Mouse (Mus musculus) C2C12 (cell line): Measurements from ENCODE around the gene H2-T24.

Experiments used
- CEBPB ChIP-seq: IDR thresholded peaks from one replicate; pipeline ENCODE4 v1.6.1; 2011; ENCODE audit warnings: low read depth, mild to moderate bottlenecking, control low read depth, moderate library complexity
- CTCF ChIP-seq: IDR thresholded peaks from one replicate; pipeline ENCODE4 v1.5.1; 2011; ENCODE audit not compliant: control insufficient read depth, insufficient read depth, insufficient read length
- FOSL1 ChIP-seq: IDR thresholded peaks from one replicate; pipeline ENCODE4 v1.8.0; 2011; ENCODE audit warnings: mild to moderate bottlenecking, low read length; ENCODE audit not compliant: poor library complexity, insufficient read depth, severe bottlenecking
- MAX ChIP-seq: IDR thresholded peaks from one replicate; pipeline ENCODE4 v1.6.1; 2011; ENCODE audit warnings: mild to moderate bottlenecking, control low read depth
- MYOD1 ChIP-seq: IDR thresholded peaks from one replicate; pipeline ENCODE4 v1.6.1; 2011; ENCODE audit warnings: low read depth; ENCODE audit not compliant: control insufficient read depth, insufficient read length
- MYOG ChIP-seq: IDR thresholded peaks from one replicate; pipeline ENCODE4 v1.6.1; 2011; ENCODE audit not compliant: control insufficient read depth, insufficient read length; ENCODE audit errors: extremely low read depth
- USF1 ChIP-seq: IDR thresholded peaks from one replicate; pipeline ENCODE4 v1.6.1; 2011; ENCODE audit warnings: low read depth, mild to moderate bottlenecking, control low read depth, moderate library complexity

GRCm38 (mm10) chr17:35991781-35992180, 28.6 kb downstream of the H2-T24 start:
- TF ChIP-seq CTCF (no peak), MAX (no peak), MYOG (no peak), FOSL1 (no peak), MYOD1 (no peak), USF1 (no peak), CEBPB (no peak)
